Comparison of ENCODE assay signal across 8 mouse cellular contexts in the genomic region with DNA sequence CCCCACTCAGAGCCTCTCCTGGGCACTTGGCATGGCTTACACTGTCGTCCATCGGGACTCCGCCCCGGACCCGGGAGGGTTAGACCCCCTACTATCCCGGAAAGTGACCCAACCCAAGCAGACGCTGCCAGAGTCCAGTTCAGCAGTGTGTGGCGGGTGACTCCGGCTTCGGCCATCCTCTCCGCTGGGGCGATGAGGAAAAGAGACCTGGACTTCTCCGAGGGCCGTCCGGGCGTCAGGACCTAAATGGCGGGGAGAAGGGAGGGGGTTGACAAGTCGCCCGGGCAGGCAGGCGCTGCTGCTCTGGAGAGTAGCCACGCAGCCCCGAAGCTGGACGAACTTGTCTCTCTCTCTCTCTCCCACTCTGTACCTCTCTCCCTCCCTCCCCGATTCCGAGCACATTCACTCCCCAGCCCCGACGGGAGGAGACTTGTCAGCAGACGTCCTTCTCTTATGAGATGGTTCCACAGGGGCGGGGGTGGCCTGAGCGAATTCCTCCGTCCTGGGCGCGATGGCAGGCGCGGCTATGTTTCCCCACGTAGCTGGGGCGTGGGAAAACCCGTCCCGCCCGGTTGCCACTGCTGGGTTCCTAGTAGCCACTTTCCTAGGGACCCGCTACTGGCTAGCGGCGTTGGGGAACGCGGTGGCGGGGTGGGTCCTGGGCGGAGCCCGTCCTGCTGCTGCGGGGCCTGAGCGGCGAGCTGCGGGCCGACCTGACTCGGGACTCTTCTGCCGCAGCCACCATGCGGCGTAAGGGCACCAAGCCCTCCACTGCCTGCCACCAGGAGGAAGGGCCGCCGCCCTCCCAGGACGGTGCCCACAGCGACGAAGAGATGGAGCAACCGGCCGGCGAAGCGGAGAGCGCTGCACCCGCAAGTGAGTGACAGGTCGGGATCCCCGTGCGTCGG. TPM values are rescaled to one million over a fixed set of nuclear protein-coding genes. Genes with fewer than 3 reads are reported as not detected.
DNase-seq lines count a peak whose midpoint lies in the region; ATAC-seq and TF ChIP-seq lines count a peak whose summit lies in the region.

No protein-coding gene starts in this region.

- H3K36me3 ChIP-seq in forebrain, embryonic 16.5 days (ENCODE audit: control insufficient read depth, insufficient read depth), result no peaks in the 10 kb centered on the region

- H3K4me2 ChIP-seq in forebrain, embryonic 16.5 days (ENCODE audit: low read length), result peak overlapping the region; percentile 87

- H3K9ac ChIP-seq in forebrain, embryonic 16.5 days (replicated peaks; ENCODE audit: low read depth, low read length), result peak overlapping the region; percentile 80

- no peaks in the 10 kb centered on the region for H3K27me3 ChIP-seq in cerebellum, adult 2 months (ENCODE audit: control insufficient read depth, insufficient read depth, low read length)
- H3K27me3 ChIP-seq in forebrain, embryonic 16.5 days (replicated peaks; ENCODE audit: control insufficient read depth, insufficient read depth, low read length), result no peaks in the 10 kb centered on the region

- peak; percentile 13 for ATAC-seq in forebrain, embryonic 16.5 days
- ATAC-seq in hematopoietic stem cell, adult 5-6 weeks (replicated peaks in 1 of 2; ENCODE audit: insufficient read depth in 1 of 2, low FRiP score in 2 of 2, low TSS enrichment in 1 of 2, low read depth in 1 of 2, poor library complexity in 2 of 2, severe bottlenecking in 2 of 2), result peak; percentile 33 to 52; a peak in 3 of 4 replicates

- DNase-seq in MN1 (ENCODE audit: low spot score), result peak; percentile 80
- DNase-seq in cerebellum, adult 2 months, result peak; percentile 44 to 54
- DNase-seq in layer of hippocampus, postnatal 10 days (ENCODE audit: low spot score in 2 of 2), result peak; percentile 55 to 56
- peak; percentile 51 for DNase-seq in lung, postnatal 36 days
- peak; percentile 63 for DNase-seq in retina, embryonic 14.5 days (ENCODE audit: low spot score)
- peak; percentile 72 for DNase-seq in thymus, postnatal 4 days

- peak overlapping the region; percentile 84 for H3K4me3 ChIP-seq in cerebellum, adult 2 months (replicated peaks; ENCODE audit: insufficient read depth, low read depth, low read length)
- peak overlapping the region; percentile 95 for H3K4me3 ChIP-seq in forebrain, embryonic 16.5 days (replicated peaks; ENCODE audit: low read length)

- no peaks in the 10 kb centered on the region for H3K4me1 ChIP-seq in cerebellum, adult 2 months (ENCODE audit: control insufficient read depth, insufficient read depth, low read length)
- peaks cover 5% of the 10 kb centered on the region for H3K4me1 ChIP-seq in forebrain, embryonic 16.5 days (replicated peaks; ENCODE audit: control insufficient read depth, insufficient read depth, low read length)

- TF ChIP-seq POLR2A in cerebellum, adult 2 months (IDR thresholded peaks at IDR 0.05; ENCODE audit: borderline replicate concordance, insufficient read depth, low read length), result no peak

- TF ChIP-seq CTCF in cerebellum, adult 2 months (IDR thresholded peaks at IDR 0.05; ENCODE audit: borderline replicate concordance, insufficient read depth, low read depth, low read length), result no peak

- no peak overlapping the region for H3K27ac ChIP-seq in cerebellum, adult 2 months (ENCODE audit: insufficient read depth, low read length)
- peak overlapping the region; percentile 90 for H3K27ac ChIP-seq in forebrain, embryonic 16.5 days (ENCODE audit: low read length)

- no peaks in the 10 kb centered on the region for H3K9me3 ChIP-seq in forebrain, embryonic 16.5 days (ENCODE audit: control insufficient read depth, low read length)

- under 1% methylated on average over 70 of the region's 72 CpGs for WGBS in cerebellum, adult 2 months
- under 1% methylated on average over 71 of the region's 72 CpGs for WGBS in forebrain, embryonic 16.5 days

RNA-seq across cellular contexts. Expression of a gene that starts 1.1 kb away (rescaled TPM):
- 4.5 and 4.8 TPM in 2 replicates for polyA plus RNA-seq in cerebellum, adult 2 months (2012; rRNA removed)
- polyA plus RNA-seq in forebrain, embryonic 16.5 days (2015; fragmentation: Nextera tagmentation; extraction: Ambion mirVana), result 73.0 and 85.9 TPM in 2 replicates
- total RNA-seq in hematopoietic stem cell, adult 5-6 weeks (2017), result 470 and 545 TPM in 2 replicates
- total RNA-seq in layer of hippocampus, postnatal 10 days (2021), result 10 to 100 TPM; 14.7 to 15.5 TPM

RNA-seq across cellular contexts. Expression of a gene that starts 1.2 kb away (rescaled TPM):
- 21.1 and 24.3 TPM in 2 replicates for polyA plus RNA-seq in cerebellum, adult 2 months (2012; rRNA removed)
- polyA plus RNA-seq in forebrain, embryonic 16.5 days (2015; fragmentation: Nextera tagmentation; extraction: Ambion mirVana), result 9.6 and 13.2 TPM in 2 replicates
- total RNA-seq in hematopoietic stem cell, adult 5-6 weeks (2017), result 33.7 and 36.8 TPM in 2 replicates
- total RNA-seq in layer of hippocampus, postnatal 10 days (2021), result 10 to 100 TPM; 13.4 to 22.5 TPM

RNA-seq across cellular contexts. Expression of a gene that starts 39.0 kb away (rescaled TPM):
- 12.5 and 17.3 TPM in 2 replicates for polyA plus RNA-seq in cerebellum, adult 2 months (2012; rRNA removed)
- polyA plus RNA-seq in forebrain, embryonic 16.5 days (2015; fragmentation: Nextera tagmentation; extraction: Ambion mirVana), result 72.8 and 89.6 TPM in 2 replicates
- 27.8 and 34.1 TPM in 2 replicates for total RNA-seq in hematopoietic stem cell, adult 5-6 weeks (2017)
- total RNA-seq in layer of hippocampus, postnatal 10 days (2021), result 1 to 10 TPM; 8.6 to 8.7 TPM

Comparison
In these comparisons a context has a peak if more than half of its experiments do, and no peak if none do; other contexts are left out.
1. RNA of a gene that starts 1.1 kb away (total RNA-seq): 470 to 545 TPM in hematopoietic stem cell, adult 5-6 weeks; 14.7 to 15.5 TPM in layer of hippocampus, postnatal 10 days; every median in the first group is over 10 times any median in the second.
2. Peak in every context shown above with its lines, with median percentiles within 50 percentile points of each other: DNase-seq.